Mouse (Mus musculus): ENCODE measurements around the gene Cep164. TPM values are rescaled to one million over a fixed set of nuclear protein-coding genes. Genes with fewer than 3 reads are reported as not detected.
A peak's percentile ranks its signal among the peaks of the same experiment; 100 is the strongest.

Cep164 gene
- polyA plus RNA-seq, 1 experiment = 85.0 TPM

GRCm38 (mm10) chr9:45806847-45807246 lies 21.6 kb downstream of the Cep164 start:
- no peak for TF ChIP-seq GATA1 (IDR thresholded peaks at IDR 0.05; ENCODE audit: low read length)

GRCm38 (mm10) chr9:45803070-45803774 lies 25.3 kb downstream of the Cep164 start:
- peak; percentile 55 for TF ChIP-seq GATA1 (IDR thresholded peaks at IDR 0.05; ENCODE audit: low read length)

GRCm38 (mm10) chr9:45799402-45799801 lies 29.1 kb downstream of the Cep164 start:
- TF ChIP-seq GATA1 (IDR thresholded peaks at IDR 0.05; ENCODE audit: low read length) = no peak

- TF ChIP-seq GATA1 (IDR thresholded peaks at IDR 0.05; ENCODE audit: low read length) = no peak
Measured at GRCm38 (mm10) chr9:45798467-45799164, 29.9 kb downstream of the Cep164 start.

- no peak for TF ChIP-seq GATA1 (IDR thresholded peaks at IDR 0.05; ENCODE audit: low read length)
Measured at GRCm38 (mm10) chr9:45797271-45797670, 31.2 kb downstream of the Cep164 start.

- TF ChIP-seq GATA1 (IDR thresholded peaks at IDR 0.05; ENCODE audit: low read length) = no peak
Measured at GRCm38 (mm10) chr9:45795722-45796121, 32.8 kb downstream of the Cep164 start.

- TF ChIP-seq GATA1 (IDR thresholded peaks at IDR 0.05; ENCODE audit: low read length) = no peak
Measured at GRCm38 (mm10) chr9:45793697-45794096, 34.8 kb downstream of the Cep164 start.

GRCm38 (mm10) chr9:45792235-45792634 lies 36.3 kb downstream of the Cep164 start:
- no peak for TF ChIP-seq GATA1 (IDR thresholded peaks at IDR 0.05; ENCODE audit: low read length)

- no peak for TF ChIP-seq GATA1 (IDR thresholded peaks at IDR 0.05; ENCODE audit: low read length)
Measured at GRCm38 (mm10) chr9:45791456-45792142, 36.9 kb downstream of the Cep164 start.

- TF ChIP-seq GATA1 (IDR thresholded peaks at IDR 0.05; ENCODE audit: low read length) = no peak
Measured at GRCm38 (mm10) chr9:45788405-45788804, 40.1 kb downstream of the Cep164 start.

- TF ChIP-seq GATA1 (IDR thresholded peaks at IDR 0.05; ENCODE audit: low read length) = no peak
Measured at GRCm38 (mm10) chr9:45787547-45787946, 40.9 kb downstream of the Cep164 start.

GRCm38 (mm10) chr9:45787071-45787470 lies 41.4 kb downstream of the Cep164 start:
- TF ChIP-seq GATA1 (IDR thresholded peaks at IDR 0.05; ENCODE audit: low read length) = no peak

GRCm38 (mm10) chr9:45783249-45784069 lies 45.0 kb downstream of the Cep164 start:
- no peak for TF ChIP-seq GATA1 (IDR thresholded peaks at IDR 0.05; ENCODE audit: low read length)

GRCm38 (mm10) chr9:45779201-45779600 lies 49.3 kb downstream of the Cep164 start:
- TF ChIP-seq GATA1 (IDR thresholded peaks at IDR 0.05; ENCODE audit: low read length) = no peak

GRCm38 (mm10) chr9:45774088-45774487 lies 54.4 kb downstream of the Cep164 start:
- no peak for TF ChIP-seq GATA1 (IDR thresholded peaks at IDR 0.05; ENCODE audit: low read length)
